Mouse (Mus musculus) heart, embryonic 13.5 days (tissue): ENCODE data around the gene Hist1h2br. TPM values are rescaled to one million over a fixed set of nuclear protein-coding genes. Genes with fewer than 3 reads are reported as not detected.
"Not testable (repeated sequence)": the region's sequence is repeated elsewhere in the genome, so short reads cannot be mapped to it uniquely, and the experiment has no call there.

Experiments used
- ATAC-seq: fragments of 200-750 bp; cut with Nextera tagmentation; 2 replicates; pipeline ENCODE4 v1.8.0; 2017; ENCODE audit warnings: moderate TSS enrichment; ENCODE audit not compliant: insufficient number of reproducible peaks, low FRiP score, low TSS enrichment; ENCODE audit errors: extremely low read depth
- H3K27ac ChIP-seq: fragments of 300-500 bp; sonication (generic); replicated peaks from 2 replicates; pipeline ENCODE4 v1.5.1; 2015; ENCODE audit warnings: moderate library complexity, mild to moderate bottlenecking, inconsistent platforms
- H3K27me3 ChIP-seq: fragments of 300-500 bp; sonication (generic); replicated peaks from 2 replicates; pipeline ENCODE4 v1.6.1; 2015; ENCODE audit warnings: mild to moderate bottlenecking, inconsistent platforms
- H3K36me3 ChIP-seq: fragments of 300-500 bp; sonication (generic); 2 replicates; pipeline ENCODE4 v1.6.1; 2015; ENCODE audit warnings: mild to moderate bottlenecking, inconsistent platforms
- H3K4me1 ChIP-seq: fragments of 300-500 bp; sonication (generic); 2 replicates; pipeline ENCODE4 v1.6.1; 2015; ENCODE audit warnings: inconsistent platforms
- H3K4me2 ChIP-seq: fragments of 300-500 bp; sonication (generic); 2 replicates; pipeline ENCODE4 v1.6.1; 2015; ENCODE audit warnings: inconsistent platforms, mild to moderate bottlenecking, moderate library complexity
- H3K4me3 ChIP-seq: fragments of 300-500 bp; sonication (generic); 2 replicates; pipeline ENCODE4 v1.5.1; 2015; ENCODE audit warnings: moderate library complexity, mild to moderate bottlenecking, inconsistent platforms
- H3K9ac ChIP-seq: fragments of 300-500 bp; sonication (generic); 2 replicates; pipeline ENCODE4 v1.6.1; 2015; ENCODE audit warnings: inconsistent platforms, mild to moderate bottlenecking, moderate library complexity
- H3K9me3 ChIP-seq: fragments of 300-500 bp; sonication (generic); 2 replicates; pipeline ENCODE4 v1.6.1; 2016; ENCODE audit warnings: inconsistent platforms
- WGBS: fragments of 180-500 bp; shearing (Covaris S2); methylation state at CpG from one replicate; pipeline ENCODE4 v1.1.7; 2015; ENCODE audit warnings: mixed read lengths; 5-methylcytosine and 5-hydroxymethylcytosine counted together
- polyA plus RNA-seq: library from polyadenylated mRNA; unstranded; fragments of >200 nt; fragmentation: Nextera tagmentation; extraction: Ambion mirVana; gene quantifications from 2 replicates; pipeline ENCODE4 v1.2.1, GENCODE M21; 2015

Hist1h2br gene
- polyA plus RNA-seq, 1 experiment from 2014 or later = 9.2 TPM

DNA sequence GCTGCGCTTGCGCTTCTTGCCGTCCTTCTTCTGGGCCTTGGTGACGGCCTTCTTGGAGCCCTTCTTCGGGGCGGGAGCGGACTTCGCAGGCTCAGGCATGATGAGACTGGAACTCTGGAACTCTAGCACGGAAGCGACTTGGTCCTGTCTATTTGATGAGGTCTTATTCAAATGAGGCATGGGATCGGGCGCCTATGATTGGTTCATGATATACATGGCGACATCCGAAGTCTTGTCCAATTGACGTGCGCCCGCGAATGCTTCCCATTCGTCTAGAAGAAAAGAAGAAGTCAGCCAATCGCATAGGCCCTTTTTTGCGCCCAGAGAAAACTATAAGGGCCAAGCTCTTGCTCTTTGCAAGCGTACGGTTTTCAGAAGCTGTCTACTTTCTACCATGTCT is 23.5 kb upstream of the Hist1h2br start, which contains the start of the genes Hist1h2bq and Hist1h2ao:
TSS of gene Hist1h2bq (minus strand) at position 125 of the 400 bp plus-strand sequence.
TSS of gene Hist1h2ao (plus strand) at position 393 of the 400 bp plus-strand sequence.
- H3K4me1 ChIP-seq, H3K27ac ChIP-seq, H3K4me2 ChIP-seq, H3K36me3 ChIP-seq, H3K9ac ChIP-seq, H3K27me3 ChIP-seq, H3K4me3 ChIP-seq, H3K9me3 ChIP-seq: not testable (repeated sequence)
- ATAC-seq = peak; percentile 86
- WGBS = no CpG with 5 or more reads among the region's 23 CpGs

DNA sequence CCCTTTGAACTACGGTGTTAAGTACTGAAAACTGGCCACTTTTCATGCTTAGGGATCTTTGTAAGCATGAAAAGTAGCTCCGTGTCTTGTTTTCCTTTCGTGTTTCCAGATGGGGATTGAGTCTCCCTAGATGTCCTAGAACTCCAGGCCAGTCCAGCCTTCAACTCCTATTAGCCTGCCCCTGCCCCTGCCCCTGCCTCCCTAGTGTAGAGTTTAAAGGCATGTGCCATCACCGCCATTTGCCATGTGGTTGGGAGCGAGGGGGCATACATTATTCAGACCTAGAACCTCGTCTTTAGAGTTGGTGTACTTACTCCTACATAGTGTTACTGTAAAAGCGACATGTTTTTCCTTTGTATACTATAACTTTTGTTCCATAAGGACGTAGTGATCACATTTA is 22.5 kb upstream of the Hist1h2br start:
- not testable (repeated sequence) for H3K9ac ChIP-seq, H3K27ac ChIP-seq, H3K4me1 ChIP-seq, H3K9me3 ChIP-seq, H3K27me3 ChIP-seq, H3K4me2 ChIP-seq, ATAC-seq, H3K36me3 ChIP-seq, H3K4me3 ChIP-seq
- no CpG with 5 or more reads among the region's 8 CpGs for WGBS

DNA sequence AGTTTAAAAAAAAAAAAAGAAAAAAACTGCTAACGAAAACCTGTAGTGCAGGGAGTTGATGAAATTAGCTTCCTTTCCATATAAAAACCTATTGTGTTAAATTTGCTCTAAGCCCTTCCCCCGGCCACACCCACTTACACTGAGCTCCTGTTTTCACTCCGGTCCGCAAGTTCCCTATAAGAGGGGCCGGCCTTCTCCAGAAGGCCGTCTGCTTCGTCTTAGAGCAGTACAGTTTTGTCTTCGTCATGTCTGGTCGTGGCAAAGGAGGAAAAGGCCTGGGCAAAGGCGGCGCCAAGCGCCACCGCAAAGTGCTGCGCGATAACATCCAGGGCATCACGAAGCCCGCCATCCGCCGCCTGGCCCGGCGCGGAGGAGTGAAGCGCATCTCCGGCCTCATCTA is 22.0 kb upstream of the Hist1h2br start, which contains the start of gene Hist1h4m:
TSS of gene Hist1h4m (plus strand) at position 208 of the 400 bp plus-strand sequence.
- H3K9me3 ChIP-seq, H3K4me1 ChIP-seq, H3K27me3 ChIP-seq, H3K36me3 ChIP-seq: not testable (repeated sequence)
- Histone ChIP-seq H3K4me2 (peak within 1 kb of the TSS; percentile 56), H3K9ac (peak within 1 kb of the TSS; percentile 40), H3K4me3 (peak within 1 kb of the TSS; percentile 32), H3K27ac (0 out of 2 replicates have a peak within 1 kb of the TSS, but pooled peaks have one; percentile 45)
- ATAC-seq = peak; percentile 42; the same call in 1 of the 2 replicates
- WGBS = no CpG with 5 or more reads among the region's 24 CpGs

DNA sequence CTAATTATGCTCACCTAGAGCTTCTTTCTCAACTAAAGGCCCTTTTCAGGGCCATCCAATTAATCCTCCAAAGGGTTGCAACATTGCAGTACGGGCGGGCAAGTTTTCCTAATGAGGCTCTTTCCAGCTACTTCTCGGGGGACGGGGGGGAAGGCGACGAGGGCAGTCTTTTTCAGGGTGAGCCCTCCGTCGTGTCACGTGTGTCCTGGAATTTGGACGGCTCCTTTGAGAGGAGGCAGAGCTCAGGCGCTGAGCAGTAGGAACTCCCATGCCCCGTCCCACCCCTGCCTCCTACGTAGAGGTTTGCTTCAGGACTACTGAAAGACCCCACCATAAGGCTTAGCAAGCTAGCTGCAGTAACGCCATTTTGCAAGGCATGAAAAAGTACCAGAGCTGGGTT is 21.5 kb upstream of the Hist1h2br start:
- WGBS = 0% methylated on average over 14 of the region's 14 CpGs
- not testable (repeated sequence) for H3K9me3 ChIP-seq, H3K27me3 ChIP-seq, H3K4me1 ChIP-seq, ATAC-seq, H3K36me3 ChIP-seq
- Histone ChIP-seq H3K27ac (0 out of 2 replicates have a peak overlapping the region, but pooled peaks have one; percentile 45), H3K4me2 (peak overlapping the region; percentile 56), H3K4me3 (peak overlapping the region; percentile 32), H3K9ac (peak overlapping the region; percentile 40)

DNA sequence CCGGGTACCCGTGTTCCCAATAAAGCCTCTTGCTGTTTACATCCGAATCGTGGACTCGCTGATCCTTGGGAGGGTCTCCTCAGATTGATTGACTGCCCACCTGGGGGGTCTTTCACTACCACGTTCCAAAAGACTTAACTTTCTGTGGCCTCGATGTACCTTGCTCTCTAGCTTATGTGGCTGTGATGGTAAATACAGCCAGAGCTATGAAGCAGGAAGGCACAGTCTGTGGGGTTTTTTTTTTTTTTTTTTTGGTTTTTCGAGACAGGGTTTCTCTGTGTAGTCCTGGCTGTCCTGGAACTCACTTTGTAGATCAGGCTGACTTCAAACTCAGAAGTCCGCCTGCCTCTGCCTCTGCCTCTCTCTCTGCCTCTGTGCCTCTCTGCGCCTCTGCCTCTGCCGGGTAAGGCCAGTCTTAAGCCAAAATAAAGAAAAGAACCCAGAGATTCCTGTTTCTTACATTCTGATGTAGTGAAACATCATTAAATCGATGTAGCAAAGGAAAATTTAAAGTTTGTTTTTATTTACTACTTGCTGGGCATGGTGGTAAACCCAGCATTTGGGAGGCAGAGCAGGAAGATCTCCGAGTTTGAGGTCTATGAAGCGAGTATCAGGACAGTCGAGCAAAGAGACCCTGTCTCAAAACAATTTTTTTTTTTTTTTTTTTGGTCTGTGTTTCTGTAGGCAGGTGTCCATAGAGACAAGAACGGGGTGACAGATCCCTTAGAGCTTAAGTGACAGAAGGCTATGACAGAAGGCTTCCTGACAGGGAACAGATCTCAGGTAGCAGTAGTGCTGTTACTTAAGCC is 13.3 kb upstream of the Hist1h2br start:
- H3K4me3 ChIP-seq, H3K4me2 ChIP-seq, H3K27me3 ChIP-seq, H3K36me3 ChIP-seq, H3K4me1 ChIP-seq, ATAC-seq, H3K9me3 ChIP-seq, H3K27ac ChIP-seq, H3K9ac ChIP-seq: not testable (repeated sequence)
- WGBS = 76% methylated on average over 7 of the region's 16 CpGs

DNA sequence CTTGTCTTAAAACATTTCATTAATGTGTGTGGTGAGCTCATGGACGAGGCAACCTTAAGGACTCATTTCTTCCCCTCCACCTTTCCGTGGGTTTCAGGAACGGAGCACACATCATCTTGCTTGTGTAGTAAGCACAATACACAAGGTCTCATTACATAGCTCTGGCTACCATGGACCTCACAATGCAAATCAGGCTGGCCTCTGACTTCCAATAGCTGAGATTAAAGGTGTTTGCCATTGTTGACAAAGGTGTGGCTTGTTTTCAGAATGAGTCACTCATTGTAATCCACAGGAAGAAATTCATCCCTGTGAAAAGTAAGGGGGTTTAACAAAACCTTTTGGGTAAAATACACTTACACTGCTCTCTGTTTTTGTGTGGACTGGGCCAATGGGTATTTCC is 5.0 kb upstream of the Hist1h2br start:
- Histone ChIP-seq H3K36me3 (no peaks in the 10 kb centered on the region), H3K4me3 (no peak overlapping the region), H3K4me1 (no peaks in the 10 kb centered on the region), H3K9me3 (no peaks in the 10 kb centered on the region), H3K27ac (no peak overlapping the region), H3K27me3 (no peaks in the 10 kb centered on the region), H3K9ac (no peak overlapping the region), H3K4me2 (no peak overlapping the region)
- no peak for ATAC-seq
- 80% methylated on average over 3 of the region's 3 CpGs for WGBS

DNA sequence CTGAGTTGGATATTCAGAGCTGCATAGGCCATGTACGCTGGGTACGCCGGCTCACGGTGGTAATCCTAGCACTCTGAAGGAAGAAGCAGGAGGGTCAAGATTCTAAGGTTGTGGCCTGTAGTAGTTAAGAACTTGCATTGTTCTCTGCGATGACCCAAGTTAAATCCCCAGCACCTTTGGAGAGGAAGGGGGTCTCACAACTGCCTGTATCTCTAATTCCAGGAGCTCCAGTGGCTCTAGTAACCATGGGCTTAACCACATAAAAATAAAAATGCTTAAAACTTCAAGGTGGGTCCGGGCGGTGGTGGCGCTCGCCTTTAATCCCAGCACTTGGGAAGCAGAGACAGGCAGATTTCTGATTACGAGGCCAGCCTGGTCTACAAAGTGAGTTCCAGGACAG is 3.2 kb upstream of the Hist1h2br start:
- Histone ChIP-seq H3K27ac (no peak overlapping the region), H3K4me2 (peak overlapping the region; percentile 27; the same call in 1 of the 2 replicates), H3K9me3 (no peaks in the 10 kb centered on the region), H3K4me1 (no peaks in the 10 kb centered on the region), H3K4me3 (no peak overlapping the region), H3K36me3 (no peaks in the 10 kb centered on the region), H3K9ac (no peak overlapping the region), H3K27me3 (no peaks in the 10 kb centered on the region)
- WGBS = 82% methylated on average over 10 of the region's 10 CpGs
- no peak for ATAC-seq

DNA sequence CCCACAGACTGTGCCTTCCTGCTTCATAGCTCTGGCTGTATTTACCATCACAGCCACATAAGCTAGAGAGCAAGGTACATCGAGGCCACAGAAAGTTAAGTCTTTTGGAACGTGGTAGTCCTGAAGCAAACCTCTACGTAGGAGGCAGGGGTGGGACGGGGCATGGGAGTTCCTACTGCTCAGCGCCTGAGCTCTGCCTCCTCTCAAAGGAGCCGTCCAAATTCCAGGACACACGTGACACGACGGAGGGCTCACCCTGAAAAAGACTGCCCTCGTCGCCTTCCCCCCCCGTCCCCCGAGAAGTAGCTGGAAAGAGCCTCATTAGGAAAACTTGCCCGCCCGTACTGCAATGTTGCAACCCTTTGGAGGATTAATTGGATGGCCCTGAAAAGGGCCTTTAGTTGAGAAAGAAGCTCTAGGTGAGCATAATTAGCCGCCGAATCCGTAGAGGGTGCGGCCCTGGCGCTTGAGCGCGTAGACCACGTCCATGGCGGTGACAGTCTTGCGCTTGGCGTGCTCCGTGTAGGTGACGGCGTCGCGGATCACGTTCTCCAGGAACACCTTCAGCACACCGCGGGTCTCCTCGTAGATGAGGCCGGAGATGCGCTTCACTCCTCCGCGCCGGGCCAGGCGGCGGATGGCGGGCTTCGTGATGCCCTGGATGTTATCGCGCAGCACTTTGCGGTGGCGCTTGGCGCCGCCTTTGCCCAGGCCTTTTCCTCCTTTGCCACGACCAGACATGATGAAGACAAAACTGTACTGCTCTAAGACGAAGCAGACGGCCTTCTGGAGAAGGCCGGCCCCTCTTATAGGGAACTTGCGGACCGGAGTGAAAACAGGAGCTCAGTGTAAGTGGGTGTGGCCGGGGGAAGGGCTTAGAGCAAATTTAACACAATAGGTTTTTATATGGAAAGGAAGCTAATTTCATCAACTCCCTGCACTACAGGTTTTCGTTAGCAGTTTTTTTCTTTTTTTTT is 1.8 kb upstream of the Hist1h2br start, which contains the start of gene Hist1h4n:
TSS of gene Hist1h4n (minus strand) at position 779 of the 977 bp plus-strand sequence.
- peak; percentile 71; the same call in 1 of the 2 replicates for ATAC-seq

DNA sequence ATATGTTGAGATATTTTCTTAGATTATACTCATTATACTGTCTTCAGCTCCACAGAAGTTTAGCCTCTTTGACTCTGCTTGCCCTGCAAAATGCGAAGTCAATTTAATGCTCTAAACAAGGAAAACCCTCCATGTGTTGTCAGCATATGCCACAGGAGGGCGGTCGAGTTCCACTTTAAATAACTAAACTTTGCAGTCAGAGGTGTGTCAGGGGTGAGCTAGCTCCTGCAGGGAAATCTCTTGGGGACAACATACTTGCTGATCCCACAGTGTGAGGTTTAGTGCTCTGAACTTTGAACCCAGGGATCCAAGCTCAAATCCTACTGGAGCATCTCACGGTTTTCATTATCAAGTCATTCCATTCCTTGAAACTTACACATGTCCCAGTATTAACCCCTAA is 7.0 kb downstream of the Hist1h2br start:
- H3K9me3 ChIP-seq, H3K36me3 ChIP-seq, H3K4me1 ChIP-seq, ATAC-seq, H3K27ac ChIP-seq, H3K4me3 ChIP-seq, H3K9ac ChIP-seq, H3K27me3 ChIP-seq, H3K4me2 ChIP-seq: not testable (repeated sequence)
- no CpG with 5 or more reads among the region's 4 CpGs for WGBS

More for the DNA sequence above, 1.8 kb upstream of the Hist1h2br start, which contains the start of gene Hist1h4n:
- not testable (repeated sequence) for H3K9me3 ChIP-seq, H3K4me1 ChIP-seq, H3K27me3 ChIP-seq, H3K36me3 ChIP-seq
- H3K27ac ChIP-seq = 0 out of 2 replicates have a peak within 1 kb of the TSS, but pooled peaks have one; percentile 50
- peak within 1 kb of the TSS; percentile 35 for H3K4me3 ChIP-seq
- under 1% methylated on average over 26 of the region's 58 CpGs for WGBS
- H3K9ac ChIP-seq = peak within 1 kb of the TSS; percentile 67
- H3K4me2 ChIP-seq = peak within 1 kb of the TSS; percentile 56

DNA sequence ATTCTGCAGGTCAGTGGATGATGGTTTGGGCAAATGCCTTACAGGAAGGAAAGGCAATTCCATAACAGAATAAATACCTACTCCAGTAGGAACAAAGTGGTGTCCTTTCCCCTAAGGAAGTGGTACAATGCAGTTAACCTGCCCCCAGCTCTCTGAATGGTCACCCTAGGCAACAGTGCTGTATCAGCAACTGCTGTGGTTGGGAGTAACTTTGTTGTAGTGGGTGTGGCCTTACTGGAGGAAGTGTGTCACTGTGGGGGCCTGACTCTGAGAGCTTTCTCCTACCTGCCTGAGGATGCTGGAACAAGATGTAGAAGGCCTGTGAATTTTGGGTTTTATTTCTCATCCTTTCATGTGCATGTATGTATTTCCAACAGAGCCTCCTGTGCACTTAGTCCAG is 12.8 kb downstream of the Hist1h2br start:
- H3K9me3 ChIP-seq = not testable (repeated sequence)

DNA sequence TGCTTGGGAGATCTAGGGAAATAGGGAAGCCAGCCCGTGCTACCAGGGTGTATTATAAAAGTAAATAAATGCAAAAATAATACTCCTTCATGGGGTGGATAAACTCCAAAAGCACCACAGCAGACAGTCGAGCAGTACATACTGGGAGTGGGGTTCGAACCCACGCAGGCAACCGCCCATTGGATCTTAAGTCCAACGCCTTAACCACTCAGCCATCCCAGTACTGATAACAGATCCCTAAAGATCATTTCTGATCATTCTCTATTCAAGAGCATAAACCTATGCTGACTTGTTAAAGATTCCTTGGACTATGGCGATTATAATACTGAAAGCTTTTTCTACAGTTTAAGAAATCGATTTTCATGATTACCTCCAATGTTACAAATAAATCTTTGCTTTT is 14.3 kb downstream of the Hist1h2br start:
- Histone ChIP-seq H3K27me3 (no peaks in the 10 kb centered on the region), H3K4me2 (no peak overlapping the region), H3K4me1 (peaks cover 20% of the 10 kb centered on the region), H3K4me3 (no peak overlapping the region), H3K27ac (no peak overlapping the region), H3K9me3 (no peaks in the 10 kb centered on the region), H3K36me3 (no peaks in the 10 kb centered on the region), H3K9ac (no peak overlapping the region)
- no peak for ATAC-seq
- WGBS = 40% methylated on average over 8 of the region's 8 CpGs

More for the DNA sequence above, 12.8 kb downstream of the Hist1h2br start:
- H3K4me2 ChIP-seq, H3K4me3 ChIP-seq, H3K27me3 ChIP-seq, H3K4me1 ChIP-seq, H3K27ac ChIP-seq, H3K9ac ChIP-seq, H3K36me3 ChIP-seq, ATAC-seq: not testable (repeated sequence)
